Mouse (Mus musculus) layer of hippocampus, postnatal 25 days (tissue): ENCODE data around the gene Ccdc27. TPM values are rescaled to one million over a fixed set of nuclear protein-coding genes. Genes with fewer than 3 reads are reported as not detected.

Source experiments
- DNase-seq, 2 experiments: peaks; one replicate each; pipeline ENCODE4 v3.0.0; 2022; ENCODE audit warnings: mixed read lengths in 2 of 2, low spot score in 1 of 2; ENCODE audit errors: extremely low spot score in 1 of 2
- total RNA-seq, 2 experiments: library from RNA; stranded (reverse); gene quantifications; 2 replicates each; pipeline ENCODE4 v1.2.3; 2021

Ccdc27 gene
- total RNA-seq: 1 to 10 TPM in 1 of 2 experiments, under 1 TPM in 1; 0.66 to 1.1 TPM

DNA sequence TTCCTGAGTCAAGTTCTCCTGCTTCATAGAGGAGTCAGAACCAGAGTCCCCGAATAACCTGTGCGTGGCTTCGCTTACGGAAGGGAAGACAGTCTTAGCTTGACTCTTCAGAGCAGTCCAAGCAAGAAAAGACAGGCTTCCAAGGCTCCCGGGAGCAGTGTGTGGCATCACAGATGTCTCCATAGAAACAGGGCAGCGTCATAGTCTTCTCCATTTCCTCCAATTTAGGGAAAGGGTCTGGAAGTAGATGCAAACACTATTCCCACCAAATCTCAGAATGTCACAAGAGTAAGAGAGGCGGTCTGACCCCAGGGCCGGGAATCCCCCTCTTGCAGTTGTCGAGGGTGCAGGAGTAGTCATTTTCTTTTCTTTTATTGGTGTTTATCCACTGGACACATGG, at the start of gene Ccdc27:
Ccdc27 (minus strand) TSS at position 101 of the 400 bp plus-strand sequence.
- no peak for DNase-seq

DNA sequence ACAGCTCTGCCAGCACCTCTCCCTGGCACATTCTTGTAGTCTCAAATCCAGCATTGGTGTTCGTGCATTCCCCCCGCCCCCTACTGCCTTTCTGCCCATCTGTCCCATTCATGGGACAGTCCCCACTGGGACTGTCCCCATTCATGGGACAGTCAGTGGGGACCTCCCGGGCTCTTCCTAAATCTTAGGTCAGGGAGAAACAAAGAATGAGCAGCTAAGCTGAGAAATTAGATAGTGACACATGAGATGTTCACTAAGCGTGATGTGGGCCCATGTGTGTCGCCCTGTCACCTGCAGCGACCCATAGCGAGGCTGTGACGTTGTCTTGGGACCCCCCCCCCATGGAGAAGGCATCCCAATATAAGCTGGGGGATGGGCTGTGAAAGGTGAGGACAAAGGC, 48.9 kb upstream of the Ccdc27 start:
- no peak for DNase-seq

DNA sequence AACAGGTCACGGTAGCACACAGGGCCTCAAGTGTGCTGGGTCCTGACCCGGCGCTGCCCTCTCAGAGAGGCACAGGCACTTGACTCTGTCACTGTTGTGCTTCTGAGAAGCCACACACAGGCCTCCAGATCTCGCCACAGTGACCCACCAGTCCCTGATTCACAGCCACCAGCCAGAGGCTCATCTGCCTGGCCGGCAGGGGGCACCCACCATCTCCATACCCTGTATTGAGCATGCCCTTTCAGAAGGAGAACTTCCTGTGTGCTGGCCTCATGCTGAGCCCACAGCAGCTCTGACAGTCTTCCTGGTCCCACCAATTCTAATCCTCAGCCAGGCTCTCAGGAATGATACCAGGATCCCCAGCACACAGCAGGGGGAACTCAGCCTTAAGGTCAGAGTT, 46.7 kb upstream of the Ccdc27 start:
- no peak for DNase-seq

DNA sequence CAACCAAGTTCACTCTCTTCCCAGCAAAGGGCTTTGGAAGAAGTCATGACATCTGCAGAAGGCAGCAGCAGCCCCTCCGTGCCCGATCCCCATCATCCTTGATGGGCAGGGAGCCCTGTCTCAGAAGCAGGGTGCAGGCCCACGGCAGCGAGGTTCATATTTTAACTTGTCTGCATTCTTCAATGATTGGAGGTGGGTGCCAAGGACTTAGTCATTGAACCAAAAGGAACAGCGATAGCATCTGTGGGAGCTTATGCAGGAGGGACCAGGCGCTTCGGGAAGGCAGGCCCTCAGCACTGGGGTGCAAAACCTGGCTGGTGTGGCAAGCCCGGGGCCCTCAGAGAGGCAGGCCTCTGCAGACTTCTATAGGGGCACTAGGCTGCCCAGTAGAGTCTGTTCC, 44.0 kb upstream of the Ccdc27 start:
- no peak for DNase-seq

DNA sequence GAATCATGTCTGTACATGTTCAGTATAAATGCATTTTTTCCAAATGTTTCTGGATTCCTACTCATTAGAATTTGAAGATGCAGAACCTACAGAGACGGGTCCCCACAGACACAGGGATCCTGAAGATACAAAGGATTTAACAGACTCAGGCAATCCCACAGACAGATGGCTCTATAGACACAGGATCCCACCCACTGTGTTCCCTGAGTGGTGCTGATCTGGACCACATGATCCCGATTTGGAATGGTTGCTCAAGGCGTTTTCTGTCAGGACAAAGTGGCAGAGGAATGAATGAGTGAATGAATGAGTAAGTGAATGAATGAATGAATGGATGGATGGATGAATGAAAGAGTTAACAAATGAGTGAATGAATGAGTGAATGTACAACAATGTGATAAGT, 43.4 kb upstream of the Ccdc27 start:
- DNase-seq: no peak

DNA sequence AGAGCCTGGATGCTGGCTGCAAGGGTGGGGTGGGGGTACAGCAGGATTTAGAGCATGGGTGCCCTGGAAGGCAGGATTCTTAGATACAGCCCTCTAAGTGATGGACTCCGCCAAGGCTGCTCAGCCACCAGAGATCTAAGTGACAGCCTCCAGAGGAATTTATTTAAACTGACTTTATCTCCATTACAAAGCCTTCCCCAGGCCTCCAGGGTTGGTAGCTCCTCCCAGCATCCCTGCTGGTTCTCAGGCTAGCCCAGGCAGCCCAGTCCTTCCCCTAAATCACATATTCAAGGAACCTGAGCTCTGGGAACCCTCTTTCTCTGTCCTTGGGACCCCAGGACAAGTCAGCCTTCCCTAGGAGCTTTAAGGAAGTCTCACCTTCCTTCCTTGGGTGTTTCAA, 39.5 kb upstream of the Ccdc27 start:
- DNase-seq: no peak

DNA sequence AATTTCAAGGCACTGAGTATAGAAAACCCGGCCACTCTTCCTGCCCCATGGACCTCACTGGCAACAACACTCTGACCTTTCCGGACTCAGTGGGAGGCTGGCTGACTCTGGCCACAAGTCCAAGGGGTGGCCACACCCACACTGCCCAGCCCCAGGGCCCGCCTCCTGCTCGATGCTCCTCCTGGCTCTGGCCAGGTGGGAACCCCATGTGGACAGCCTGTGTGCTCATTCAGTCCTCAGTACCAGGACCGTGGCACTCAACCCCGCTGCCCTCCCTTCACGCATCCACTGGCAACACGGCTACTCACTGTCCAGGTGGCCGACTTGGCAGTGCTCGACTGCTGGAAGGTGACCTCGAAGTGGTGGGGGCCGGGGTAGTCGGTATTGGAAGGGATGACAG, 38.5 kb upstream of the Ccdc27 start:
- no peak for DNase-seq

DNA sequence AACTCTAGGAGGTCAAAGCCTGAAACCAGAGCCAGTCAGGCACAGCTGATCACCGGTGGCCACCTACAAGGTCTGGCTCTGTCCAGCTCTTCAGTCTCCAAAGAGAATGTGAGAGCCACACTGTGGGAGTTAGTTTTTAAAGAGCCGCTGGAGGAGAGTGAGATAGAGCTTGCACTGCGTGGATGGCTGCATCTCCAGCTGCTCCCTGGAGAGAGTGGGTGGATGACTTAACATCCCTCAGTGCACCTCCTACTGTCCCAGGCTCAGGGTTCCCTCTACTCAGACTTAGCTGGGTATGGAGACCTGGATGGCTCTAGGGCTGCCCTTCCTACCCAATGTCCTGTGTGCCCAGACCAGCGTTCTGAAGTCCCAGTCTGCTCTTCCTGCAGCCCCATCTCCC, 37.7 kb upstream of the Ccdc27 start:
- no peak for DNase-seq

DNA sequence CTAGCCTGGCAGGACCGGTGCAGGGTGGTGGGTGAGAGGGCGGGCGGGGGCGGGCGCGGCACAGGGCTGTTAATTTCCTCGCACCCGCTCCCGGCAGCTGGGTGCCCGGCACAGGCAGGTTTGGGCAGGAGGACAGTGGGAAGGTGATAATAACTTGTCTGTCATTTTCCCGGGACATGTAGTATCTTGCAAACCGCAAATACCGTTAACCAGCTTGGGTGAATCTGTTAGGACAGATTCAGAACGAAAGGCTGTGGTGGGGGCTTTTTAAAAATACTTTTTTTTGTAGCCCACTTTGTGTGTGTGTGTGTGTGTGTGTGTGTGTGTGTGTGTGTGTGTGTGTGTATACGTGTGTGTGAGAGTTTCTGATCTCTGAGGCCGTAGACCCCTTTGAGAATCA, 29.5 kb upstream of the Ccdc27 start:
- DNase-seq: no peak

DNA sequence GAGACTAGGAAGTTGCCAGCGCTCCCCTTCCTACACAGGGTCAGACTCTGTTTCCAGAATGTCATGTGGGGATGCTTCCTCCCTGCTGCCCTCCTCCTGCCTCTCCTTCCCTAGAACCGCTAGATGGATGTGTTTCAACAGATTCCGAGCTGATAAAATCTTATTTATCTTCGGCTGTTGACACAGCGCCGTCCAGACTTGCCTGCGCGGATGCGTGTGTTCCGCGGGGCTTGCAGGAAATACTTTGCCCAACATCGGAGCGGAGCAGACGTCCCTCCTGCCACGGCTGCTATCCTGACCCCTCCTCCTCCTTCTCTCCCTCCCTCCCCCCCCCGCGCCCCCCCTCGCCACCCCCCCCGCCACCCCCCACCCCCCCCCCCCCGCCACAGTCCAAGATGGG, 29.0 kb upstream of the Ccdc27 start:
- DNase-seq: no peak

DNA sequence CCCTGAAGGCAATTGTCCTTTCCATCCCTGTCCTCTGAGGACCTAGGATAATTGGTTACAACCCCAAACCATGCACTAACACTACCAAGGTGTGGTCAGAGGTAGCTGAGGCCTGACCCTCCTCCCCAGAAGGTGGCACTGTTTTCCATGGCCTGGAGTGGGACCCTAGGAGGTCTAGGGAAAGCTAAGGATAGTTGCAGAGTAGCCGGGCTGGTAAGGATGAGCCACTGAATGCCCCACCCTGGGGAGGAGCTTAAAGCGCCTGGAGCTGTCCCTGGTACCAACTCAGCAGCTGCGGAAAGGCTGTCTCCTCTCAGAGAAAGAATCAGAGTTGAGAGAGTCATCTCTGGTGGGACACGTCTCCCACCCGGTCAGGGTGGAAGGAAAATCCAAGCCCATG, 28.4 kb upstream of the Ccdc27 start:
- DNase-seq: no peak

DNA sequence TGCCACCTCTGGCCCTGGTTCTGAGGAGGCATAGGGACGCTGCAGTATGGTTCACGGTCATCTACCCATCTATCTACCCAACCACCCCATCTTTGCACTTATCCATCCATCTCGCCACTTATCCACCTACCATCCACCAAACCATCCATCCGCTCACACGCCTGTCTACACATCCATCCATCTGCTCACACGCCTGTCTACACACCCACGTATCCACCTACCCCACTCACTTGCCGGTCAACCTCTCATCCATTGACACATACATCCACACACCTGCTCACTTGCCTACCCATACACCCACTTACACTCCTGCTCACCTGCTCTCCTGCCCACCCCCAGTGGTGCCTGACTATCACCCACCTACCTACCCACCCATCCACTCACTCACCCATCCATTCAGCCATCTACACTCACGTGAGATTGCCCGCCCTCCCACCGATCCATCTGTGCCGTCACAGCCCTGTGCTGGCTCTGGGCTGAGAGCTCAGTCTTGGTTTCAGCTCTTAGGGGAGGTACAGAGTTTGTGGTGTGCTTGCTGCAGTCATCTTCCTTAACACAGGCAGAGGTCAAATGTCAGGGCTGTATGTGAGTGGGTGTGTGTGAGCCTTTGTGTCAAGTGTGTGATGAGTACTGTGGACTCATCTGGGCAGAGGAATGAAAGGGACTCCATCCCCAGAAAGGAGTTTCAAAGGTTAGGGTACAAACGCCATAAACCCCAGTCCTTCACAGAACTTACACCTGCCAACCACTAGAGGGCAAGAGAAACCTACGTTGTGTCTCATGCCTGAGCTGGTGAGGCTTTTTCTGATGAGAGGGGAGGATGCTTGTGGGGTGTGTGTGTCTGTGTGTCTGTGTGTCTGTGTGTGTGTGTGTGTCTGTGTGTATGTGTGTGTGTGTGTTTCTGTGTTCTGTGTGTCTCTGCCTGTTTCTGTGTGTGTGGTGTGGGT, 22.6 kb upstream of the Ccdc27 start:
- DNase-seq: peak in 1 of 2 experiments; percentile 24

DNA sequence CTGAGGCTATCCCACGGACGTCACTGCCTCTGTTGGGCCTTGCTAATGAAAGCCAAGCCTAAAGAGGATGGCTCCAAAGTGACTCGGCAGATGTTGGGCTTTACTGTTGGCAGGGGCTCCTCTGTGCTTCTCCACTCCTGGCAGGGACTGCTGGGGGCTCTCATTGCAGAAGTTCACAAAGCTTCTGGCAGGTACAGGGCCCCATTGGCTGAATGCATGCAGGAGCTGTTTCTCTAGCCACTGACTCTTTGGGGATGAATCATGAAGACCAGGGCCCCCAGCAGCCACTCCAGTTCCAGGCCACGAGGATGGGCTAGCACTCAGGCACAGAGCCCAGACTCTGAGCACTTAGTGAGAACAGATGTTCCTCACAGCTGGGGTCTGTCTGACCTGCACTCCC, 15.2 kb upstream of the Ccdc27 start:
- DNase-seq: no peak

DNA sequence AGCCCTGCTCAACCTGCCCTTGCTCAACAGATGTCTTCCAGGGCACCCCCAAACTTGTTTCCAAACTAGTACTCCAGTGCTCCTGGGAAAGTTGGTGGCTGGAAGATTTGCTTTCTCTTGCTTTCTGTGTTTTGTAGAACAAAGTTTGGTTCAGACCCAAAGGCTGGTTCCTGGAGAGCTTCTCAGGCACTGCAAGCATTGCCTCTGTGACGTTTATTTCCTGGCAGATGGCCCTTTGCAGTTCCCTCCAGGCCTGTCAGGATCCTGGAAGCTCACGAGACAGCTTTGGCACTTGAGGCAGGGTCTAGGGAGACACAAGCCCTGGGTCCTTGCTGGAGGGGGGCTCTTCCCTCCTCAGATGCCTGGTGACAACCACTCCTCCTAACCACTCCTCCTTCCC, 14.2 kb upstream of the Ccdc27 start:
- DNase-seq: no peak

DNA sequence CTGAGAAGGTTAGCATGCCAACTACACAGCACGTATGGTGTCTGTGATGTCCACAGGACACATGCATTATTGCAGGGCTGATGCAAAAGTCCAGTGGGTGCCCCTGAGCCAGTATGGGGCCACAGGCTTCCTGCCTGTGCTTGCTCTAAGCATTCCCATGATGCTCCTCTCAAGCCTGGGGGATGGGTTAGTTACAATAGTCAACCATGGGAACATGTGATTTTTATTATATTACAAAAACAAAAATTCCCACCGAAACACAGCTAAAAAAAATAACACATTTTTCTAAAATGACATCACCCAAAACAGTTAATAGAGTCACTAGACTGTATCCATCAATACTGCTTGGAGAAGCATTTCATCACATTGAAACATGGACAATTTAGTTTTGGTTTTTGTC, 13.6 kb upstream of the Ccdc27 start:
- no peak for DNase-seq

DNA sequence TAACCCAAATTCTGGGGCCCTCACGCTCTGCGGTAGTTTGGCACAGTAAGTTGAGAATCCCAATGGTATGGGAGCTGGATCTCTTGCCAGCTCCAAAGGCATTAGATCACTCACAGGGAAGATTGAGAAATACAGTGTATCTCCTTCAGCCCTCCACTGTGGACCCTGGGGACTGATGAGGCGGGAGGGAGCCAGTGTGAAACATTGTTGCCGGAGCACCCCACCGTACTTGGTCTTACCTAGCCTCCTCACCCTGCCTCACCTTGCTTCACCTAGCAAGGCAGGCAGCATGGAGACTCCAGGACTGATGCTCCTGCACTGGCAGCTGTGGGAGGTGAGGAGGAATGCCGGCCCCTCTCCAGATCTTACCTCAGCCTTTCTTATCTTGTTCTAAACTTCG, 13.0 kb upstream of the Ccdc27 start:
- DNase-seq: no peak

DNA sequence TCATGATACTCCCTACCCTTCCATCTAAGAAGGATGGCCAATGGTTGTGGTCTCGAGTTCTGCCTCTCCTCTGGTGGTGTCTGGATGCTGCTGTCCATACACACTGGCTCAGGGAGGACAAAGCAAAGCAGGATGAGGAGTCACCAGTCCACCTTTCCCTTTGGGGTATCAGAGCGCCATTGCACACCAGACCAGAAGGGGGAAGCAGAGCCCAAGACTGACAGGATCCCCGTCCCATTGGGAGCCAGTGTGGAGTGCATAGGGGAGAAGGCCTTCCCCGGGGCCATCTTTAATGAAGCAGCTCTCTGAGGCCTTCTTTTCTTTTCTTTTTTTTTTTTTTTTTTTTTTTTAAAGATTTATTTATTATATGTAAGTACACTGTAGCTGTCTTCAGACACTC, 10.6 kb upstream of the Ccdc27 start:
- DNase-seq: no peak

DNA sequence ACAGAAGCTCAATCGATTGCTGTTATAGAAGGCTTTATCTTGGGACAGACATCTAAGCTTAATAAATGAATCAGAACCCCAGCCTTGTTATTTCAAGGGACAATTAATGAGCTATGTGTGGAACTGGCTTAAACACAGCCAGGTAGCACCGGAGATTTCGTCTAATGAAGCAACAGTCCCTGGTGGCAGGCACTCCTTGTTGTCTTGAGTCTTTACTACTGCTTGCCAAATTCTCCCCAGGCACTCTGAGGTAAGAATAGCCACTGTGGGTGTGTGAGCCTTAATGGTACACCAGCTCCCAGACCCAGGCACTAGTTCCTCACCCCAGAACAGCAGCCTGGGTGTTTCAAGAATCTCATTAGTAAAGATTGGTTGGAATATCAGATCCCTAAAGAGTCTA, 8.9 kb upstream of the Ccdc27 start:
- no peak for DNase-seq

DNA sequence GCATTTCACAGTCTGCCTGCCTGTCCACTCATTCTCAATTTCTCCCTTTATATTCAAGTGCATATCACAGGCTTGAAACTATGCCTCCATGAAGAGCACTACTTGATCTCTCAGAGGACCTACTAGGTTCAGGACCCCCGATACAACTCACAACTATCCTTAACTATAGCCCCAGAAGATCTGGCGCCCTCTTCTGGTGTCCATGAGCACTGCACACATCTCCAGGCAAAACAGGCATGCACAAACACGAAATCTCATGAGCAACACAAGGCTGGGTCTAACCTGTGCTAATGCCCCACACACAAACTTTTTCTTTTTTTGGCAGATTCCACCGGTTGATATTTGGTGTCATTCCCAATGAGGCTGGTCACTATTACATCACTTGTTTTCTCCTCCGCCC, 3.4 kb upstream of the Ccdc27 start:
- no peak for DNase-seq

DNA sequence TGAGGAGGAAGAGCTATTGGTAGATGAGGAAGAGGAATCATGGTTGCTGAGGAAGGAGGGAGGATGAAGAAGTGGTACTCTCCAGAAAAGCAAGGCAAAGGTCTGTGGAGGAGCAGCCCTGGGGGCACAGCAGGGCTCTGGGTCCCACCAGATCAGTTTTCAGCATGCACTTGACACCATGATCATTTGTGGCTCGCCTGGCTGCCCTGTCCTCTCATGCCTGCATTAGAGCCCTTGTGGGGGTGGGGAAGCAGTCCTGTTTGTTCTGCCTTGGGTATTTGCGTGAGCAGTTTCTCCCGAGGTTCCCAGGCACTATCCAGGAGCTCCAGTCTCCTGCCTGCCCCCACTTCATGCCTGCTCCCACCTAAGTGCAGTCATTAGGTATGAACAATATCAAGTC, 5.4 kb downstream of the Ccdc27 start:
- no peak for DNase-seq

DNA sequence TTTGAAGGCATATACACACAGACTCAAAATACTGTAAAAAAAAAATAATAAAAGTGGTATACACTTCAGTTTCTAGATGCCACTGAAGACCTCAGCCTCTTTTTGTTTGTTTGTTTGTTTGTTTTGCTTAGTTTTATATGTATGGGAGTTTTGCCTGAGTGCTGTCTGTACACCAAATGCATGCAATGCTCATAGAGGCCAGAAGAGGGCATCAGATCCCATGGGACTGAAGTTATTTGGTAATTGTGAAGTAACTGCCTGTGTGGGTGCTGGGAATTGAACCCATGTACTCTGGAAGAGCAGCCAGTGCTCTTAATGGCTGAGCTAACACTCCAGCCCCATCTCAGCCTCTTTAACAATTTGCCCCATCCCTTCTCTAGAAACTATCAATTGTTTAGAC, 13.8 kb downstream of the Ccdc27 start:
- DNase-seq: no peak

DNA sequence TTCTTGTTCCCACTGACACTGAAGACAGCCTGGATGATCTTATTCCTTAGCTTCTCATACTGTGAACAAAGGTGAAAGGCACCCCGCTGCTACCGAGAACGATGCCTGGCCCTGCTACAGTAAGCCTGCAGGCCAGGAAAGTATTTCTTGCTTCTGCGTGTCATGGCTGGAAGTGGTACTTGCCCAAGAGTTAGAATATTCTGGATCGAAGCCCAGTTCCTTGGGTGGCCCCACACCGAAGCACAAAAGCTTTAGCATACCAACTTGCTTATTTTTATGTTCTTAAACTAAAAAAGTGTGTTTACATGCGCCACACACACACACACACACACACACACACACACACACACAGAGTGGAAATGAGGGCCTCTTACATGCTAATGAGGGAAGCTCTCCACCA, 14.4 kb downstream of the Ccdc27 start:
- DNase-seq: no peak

DNA sequence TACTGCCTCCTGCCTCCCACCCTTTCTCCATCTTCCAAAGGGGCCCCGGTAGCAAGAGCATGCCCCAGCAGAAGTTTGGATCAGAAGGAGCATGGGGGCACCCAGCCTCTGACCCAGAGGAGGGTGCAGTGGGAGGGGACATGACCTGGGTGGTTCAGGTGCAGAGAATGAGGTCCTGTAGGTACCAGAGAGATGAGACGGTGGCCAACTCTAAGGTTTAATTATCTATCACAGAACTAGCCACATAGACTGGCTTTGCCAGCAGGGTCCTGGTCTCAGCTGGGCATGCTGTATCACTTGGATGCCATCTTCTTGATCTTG, 16.1 kb downstream of the Ccdc27 start:
- DNase-seq: no peak
